In the genomic region with DNA sequence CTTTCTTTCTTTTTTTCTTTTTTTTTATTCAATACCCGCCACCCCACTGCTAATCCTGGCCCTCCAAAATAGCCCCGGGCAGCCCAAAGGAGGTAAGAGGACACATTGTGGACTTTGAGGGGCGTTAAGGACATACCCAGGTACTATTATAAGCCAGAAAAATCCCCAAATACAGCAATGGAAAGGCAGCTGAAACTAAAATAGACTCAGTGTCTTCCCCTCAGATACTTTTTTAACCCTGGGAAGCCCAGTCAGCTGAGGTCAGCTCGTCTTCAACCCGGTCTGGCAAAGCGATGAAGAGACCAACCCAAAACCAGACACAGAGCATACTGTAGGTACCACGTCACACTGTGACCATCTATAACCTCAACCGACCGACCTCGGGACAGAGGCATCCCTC, we compare ENCODE assay signal across 31 mouse cellular contexts. TPM values are rescaled to one million over a fixed set of nuclear protein-coding genes. Genes with fewer than 3 reads are reported as not detected.
DNase-seq lines count a peak whose midpoint lies in the region; ATAC-seq and TF ChIP-seq lines count a peak whose summit lies in the region.
"Had no signal": no experiment of that assay in that cellular context is flagged by ENCODE, and none has a peak within 500 bp of the region (broad histone marks: within the 10 kb centered on the region; RNA-seq: fewer than 3 reads in every experiment).

No protein-coding gene starts in this region.

- ATAC-seq in hindbrain, postnatal 0 days, result no peak
- no peak for ATAC-seq in midbrain, embryonic 11.5 days (ENCODE audit: low FRiP score)
- ATAC-seq in limb, embryonic 12.5 days (ENCODE audit: insufficient number of reproducible peaks, insufficient read depth, low FRiP score, low TSS enrichment, low read depth), result no peak
- no peak for ATAC-seq in neural tube, embryonic 15.5 days (ENCODE audit: low FRiP score)
- ATAC-seq in frontal cortex, adult (ENCODE audit: low TSS enrichment), result no peak
- ATAC-seq in forebrain, embryonic 13.5 days, result no peak
- ATAC-seq: liver, postnatal 0 days; midbrain, embryonic 15.5 days had no signal

- peaks cover 9% of the 10 kb centered on the region for H3K9me3 ChIP-seq in hindbrain, embryonic 10.5 days
- H3K9me3 ChIP-seq in hindbrain, postnatal 0 days (ENCODE audit: low read length), result no peaks in the 10 kb centered on the region
- 0 out of 2 replicates have a peak, but pooled peaks cover 4% of the 10 kb centered on the region for H3K9me3 ChIP-seq in midbrain, embryonic 10.5 days (replicated peaks)
- H3K9me3 ChIP-seq in midbrain, embryonic 11.5 days (ENCODE audit: control insufficient read depth, low read length), result peaks cover 3% of the 10 kb centered on the region; the same call in 1 of the 2 replicates
- H3K9me3 ChIP-seq in limb, embryonic 12.5 days, result peaks cover 8% of the 10 kb centered on the region; the same call in 1 of the 2 replicates
- H3K9me3 ChIP-seq in neural tube, embryonic 15.5 days (replicated peaks), result no peaks in the 10 kb centered on the region
- 0 out of 2 replicates have a peak, but pooled peaks cover 4% of the 10 kb centered on the region for H3K9me3 ChIP-seq in forebrain, embryonic 13.5 days (replicated peaks)
- H3K9me3 ChIP-seq: heart, embryonic 10.5 days; stomach, embryonic 15.5 days had no signal

- TF ChIP-seq CTCF in hindbrain, postnatal 0 days (IDR thresholded peaks at IDR 0.05; ENCODE audit: low read depth), result no peak

- H3K36me3 ChIP-seq in hindbrain, embryonic 10.5 days, result no peaks in the 10 kb centered on the region
- H3K36me3 ChIP-seq in hindbrain, postnatal 0 days (ENCODE audit: insufficient read depth, low read length), result no peaks in the 10 kb centered on the region
- H3K36me3 ChIP-seq in midbrain, embryonic 10.5 days, result no peaks in the 10 kb centered on the region
- no peaks in the 10 kb centered on the region for H3K36me3 ChIP-seq in midbrain, embryonic 11.5 days (ENCODE audit: control insufficient read depth, insufficient read depth, low read length)
- no peaks in the 10 kb centered on the region for H3K36me3 ChIP-seq in limb, embryonic 12.5 days
- no peaks in the 10 kb centered on the region for H3K36me3 ChIP-seq in neural tube, embryonic 15.5 days
- no peaks in the 10 kb centered on the region for H3K36me3 ChIP-seq in forebrain, embryonic 13.5 days (ENCODE audit: poor library complexity, severe bottlenecking)
- H3K36me3 ChIP-seq: embryonic facial prominence, embryonic 13.5 days; heart, embryonic 10.5 days; heart, embryonic 15.5 days; midbrain, embryonic 15.5 days; stomach, embryonic 15.5 days had no signal

- no peak overlapping the region for H3K4me3 ChIP-seq in hindbrain, embryonic 10.5 days
- H3K4me3 ChIP-seq in hindbrain, postnatal 0 days (ENCODE audit: low read length), result no peak overlapping the region
- H3K4me3 ChIP-seq in midbrain, embryonic 10.5 days, result no peak overlapping the region
- no peak overlapping the region for H3K4me3 ChIP-seq in midbrain, embryonic 11.5 days (ENCODE audit: low read depth, low read length)
- H3K4me3 ChIP-seq in limb, embryonic 12.5 days (replicated peaks), result no peak overlapping the region
- no peak overlapping the region for H3K4me3 ChIP-seq in neural tube, embryonic 15.5 days (replicated peaks)
- no peak overlapping the region for H3K4me3 ChIP-seq in forebrain, embryonic 13.5 days
- H3K4me3 ChIP-seq: embryonic facial prominence, embryonic 13.5 days; heart, embryonic 10.5 days; heart, embryonic 15.5 days; midbrain, embryonic 15.5 days; stomach, embryonic 15.5 days had no signal

- no peak overlapping the region for H3K4me2 ChIP-seq in hindbrain, postnatal 0 days (ENCODE audit: low read depth, low read length)
- H3K4me2 ChIP-seq in midbrain, embryonic 11.5 days, result no peak overlapping the region
- peak overlapping the region; percentile 1; the same call in 1 of the 2 replicates for H3K4me2 ChIP-seq in limb, embryonic 12.5 days
- 0 out of 2 replicates have a peak overlapping the region, but pooled peaks have one; percentile 14 for H3K4me2 ChIP-seq in neural tube, embryonic 15.5 days
- H3K4me2 ChIP-seq in forebrain, embryonic 13.5 days, result no peak overlapping the region
- H3K4me2 ChIP-seq: embryonic facial prominence, embryonic 13.5 days; heart, embryonic 15.5 days; liver, embryonic 11.5 days; midbrain, embryonic 15.5 days had no signal

- H3K27ac ChIP-seq in hindbrain, embryonic 10.5 days, result peak overlapping the region; percentile 62
- no peak overlapping the region for H3K27ac ChIP-seq in hindbrain, postnatal 0 days
- peak overlapping the region; percentile 52 for H3K27ac ChIP-seq in midbrain, embryonic 10.5 days (replicated peaks)
- H3K27ac ChIP-seq in midbrain, embryonic 11.5 days (ENCODE audit: low read depth, low read length), result no peak overlapping the region
- H3K27ac ChIP-seq in limb, embryonic 12.5 days, result no peak overlapping the region
- H3K27ac ChIP-seq in neural tube, embryonic 15.5 days (replicated peaks), result peak overlapping the region; percentile 18; the same call in 1 of the 2 replicates
- no peak overlapping the region for H3K27ac ChIP-seq in forebrain, embryonic 13.5 days
- H3K27ac ChIP-seq: embryonic facial prominence, embryonic 13.5 days; heart, embryonic 10.5 days; heart, embryonic 15.5 days; kidney, postnatal 0 days; macrophage; midbrain, embryonic 15.5 days; stomach, embryonic 15.5 days had no signal

- H3K27me3 ChIP-seq in hindbrain, embryonic 10.5 days (ENCODE audit: insufficient read depth, poor library complexity, severe bottlenecking), result no peaks in the 10 kb centered on the region
- no peaks in the 10 kb centered on the region for H3K27me3 ChIP-seq in hindbrain, postnatal 0 days (ENCODE audit: insufficient read depth, low read length)
- no peaks in the 10 kb centered on the region for H3K27me3 ChIP-seq in midbrain, embryonic 10.5 days (ENCODE audit: low read depth, poor library complexity, severe bottlenecking)
- no peaks in the 10 kb centered on the region for H3K27me3 ChIP-seq in midbrain, embryonic 11.5 days (ENCODE audit: control insufficient read depth, insufficient read depth, low read length)
- no peaks in the 10 kb centered on the region for H3K27me3 ChIP-seq in limb, embryonic 12.5 days
- no peaks in the 10 kb centered on the region for H3K27me3 ChIP-seq in neural tube, embryonic 15.5 days (replicated peaks)
- no peaks in the 10 kb centered on the region for H3K27me3 ChIP-seq in forebrain, embryonic 13.5 days
- H3K27me3 ChIP-seq: embryonic facial prominence, embryonic 13.5 days; heart, embryonic 15.5 days; midbrain, embryonic 15.5 days; stomach, embryonic 15.5 days had no signal

- 70% methylated on average over 10 of the region's 10 CpGs for WGBS in hindbrain, embryonic 10.5 days
- WGBS in hindbrain, postnatal 0 days, result 60% methylated on average over 10 of the region's 10 CpGs
- 81% methylated on average over 10 of the region's 10 CpGs for WGBS in midbrain, embryonic 10.5 days
- 72% methylated on average over 10 of the region's 10 CpGs for WGBS in midbrain, embryonic 11.5 days
- WGBS in limb, embryonic 12.5 days, result 88% methylated on average over 10 of the region's 10 CpGs
- 63% methylated on average over 10 of the region's 10 CpGs for WGBS in neural tube, embryonic 15.5 days
- WGBS in forebrain, embryonic 13.5 days, result 73% methylated on average over 10 of the region's 10 CpGs

- no peak overlapping the region for H3K9ac ChIP-seq in hindbrain, postnatal 0 days (replicated peaks; ENCODE audit: low read length)
- no peak overlapping the region for H3K9ac ChIP-seq in midbrain, embryonic 11.5 days (ENCODE audit: low read length)
- H3K9ac ChIP-seq in limb, embryonic 12.5 days (replicated peaks), result no peak overlapping the region
- H3K9ac ChIP-seq in neural tube, embryonic 15.5 days (replicated peaks), result no peak overlapping the region
- H3K9ac ChIP-seq in forebrain, embryonic 13.5 days, result no peak overlapping the region
- H3K9ac ChIP-seq: embryonic facial prominence, embryonic 13.5 days; heart, embryonic 15.5 days; liver, postnatal 0 days; midbrain, embryonic 15.5 days; stomach, embryonic 15.5 days had no signal

- DNase-seq in hindbrain, embryonic 10.5 days (ENCODE audit: low spot score), result no peak
- DNase-seq in hindbrain, postnatal 0 days (ENCODE audit: low spot score), result no peak
- no peak for DNase-seq in midbrain, embryonic 10.5 days (ENCODE audit: low spot score)
- DNase-seq in midbrain, embryonic 11.5 days (ENCODE audit: low spot score, missing footprints), result no peak
- DNase-seq: adrenal gland, postnatal 14 days; cerebellum, adult 11-12 months; cerebellum, postnatal 10 days; gastrocnemius, postnatal 25 days; heart, adult 11 months; kidney, adult 2 months; layer of hippocampus, postnatal 36 days; left cerebral cortex, postnatal 4 days; liver, postnatal 0 days; right cerebral cortex, postnatal 25 days; thymus, postnatal 14 days had no signal

- H3K4me1 ChIP-seq in hindbrain, embryonic 10.5 days (replicated peaks), result peaks cover 22% of the 10 kb centered on the region
- H3K4me1 ChIP-seq in hindbrain, postnatal 0 days (ENCODE audit: insufficient read depth, low read length), result no peaks in the 10 kb centered on the region
- H3K4me1 ChIP-seq in midbrain, embryonic 10.5 days, result peaks cover 27% of the 10 kb centered on the region
- H3K4me1 ChIP-seq in midbrain, embryonic 11.5 days (ENCODE audit: control insufficient read depth, insufficient read depth, low read length), result peaks cover 3% of the 10 kb centered on the region
- peaks cover 26% of the 10 kb centered on the region for H3K4me1 ChIP-seq in limb, embryonic 12.5 days (replicated peaks)
- H3K4me1 ChIP-seq in neural tube, embryonic 15.5 days, result no peaks in the 10 kb centered on the region
- no peaks in the 10 kb centered on the region for H3K4me1 ChIP-seq in forebrain, embryonic 13.5 days
- H3K4me1 ChIP-seq: heart, embryonic 15.5 days had no signal

RNA-seq across cellular contexts. Expression of gene Katnal1, which starts 14.3 kb away (rescaled TPM):
- polyA plus RNA-seq in hindbrain, embryonic 10.5 days (2016; fragmentation: Nextera tagmentation; extraction: Ambion mirVana), result 22.4 and 23.6 TPM in 2 replicates
- total RNA-seq in hindbrain, postnatal 0 days (2014; rRNA removed), result 33.7 and 34.3 TPM in 2 replicates
- polyA plus RNA-seq in hindbrain, postnatal 0 days (2015; fragmentation: Nextera tagmentation; extraction: Ambion mirVana), result 23.8 and 28.1 TPM in 2 replicates
- polyA plus RNA-seq in midbrain, embryonic 10.5 days (2016; fragmentation: Nextera tagmentation; extraction: Ambion mirVana), result 24.2 and 29.5 TPM in 2 replicates
- 31.1 and 37.1 TPM in 2 replicates for polyA plus RNA-seq in midbrain, embryonic 11.5 days (2014; fragmentation: Nextera tagmentation; extraction: Ambion mirVana)
- polyA plus RNA-seq in limb, embryonic 12.5 days (2016; fragmentation: Nextera tagmentation; extraction: Ambion mirVana), result 24.7 and 29.1 TPM in 2 replicates
- 33.0 and 35.1 TPM in 2 replicates for polyA plus RNA-seq in neural tube, embryonic 15.5 days (2015; fragmentation: Nextera tagmentation; extraction: Ambion mirVana)
- polyA plus RNA-seq in forebrain, embryonic 13.5 days (2015; fragmentation: Nextera tagmentation; extraction: Ambion mirVana), result 31.6 and 38.5 TPM in 2 replicates

RNA-seq across cellular contexts. Expression of gene Gm42791, which starts 51.5 kb away (rescaled TPM):
- 1.6 and 3.8 TPM in 2 replicates for polyA plus RNA-seq in hindbrain, embryonic 10.5 days (2016; fragmentation: Nextera tagmentation; extraction: Ambion mirVana)
- not detected in 2 replicates for total RNA-seq in hindbrain, postnatal 0 days (2014; rRNA removed)
- 1.6 and 6.1 TPM in 2 replicates for polyA plus RNA-seq in hindbrain, postnatal 0 days (2015; fragmentation: Nextera tagmentation; extraction: Ambion mirVana)
- 2.0 TPM in 1 of 2 replicates, not detected in the other for polyA plus RNA-seq in midbrain, embryonic 10.5 days (2016; fragmentation: Nextera tagmentation; extraction: Ambion mirVana)
- 2.0 TPM in 1 of 2 replicates, not detected in the other for polyA plus RNA-seq in midbrain, embryonic 11.5 days (2014; fragmentation: Nextera tagmentation; extraction: Ambion mirVana)
- 0.99 and 2.6 TPM in 2 replicates for polyA plus RNA-seq in limb, embryonic 12.5 days (2016; fragmentation: Nextera tagmentation; extraction: Ambion mirVana)
- 3.4 and 5.4 TPM in 2 replicates for polyA plus RNA-seq in neural tube, embryonic 15.5 days (2015; fragmentation: Nextera tagmentation; extraction: Ambion mirVana)
- polyA plus RNA-seq in forebrain, embryonic 13.5 days (2015; fragmentation: Nextera tagmentation; extraction: Ambion mirVana), result 3.5 and 10.1 TPM in 2 replicates
- total RNA-seq: common myeloid progenitor, adult 5-6 weeks had no signal
- polyA plus RNA-seq: forebrain, embryonic 11.5 days; kidney, adult 2 months; kidney, postnatal 0 days; large intestine, adult 2 months; liver, embryonic 11.5 days; urinary bladder, adult 2 months had no signal

Comparison
In these comparisons a context has a peak if more than half of its experiments do, and no peak if none do; other contexts are left out.
1. H3K27ac ChIP-seq: peak in hindbrain, embryonic 10.5 days (single experiment), midbrain, embryonic 10.5 days (single experiment) and neural tube, embryonic 15.5 days (single experiment); none in hindbrain, postnatal 0 days (single experiment), midbrain, embryonic 11.5 days (single experiment), limb, embryonic 12.5 days (single experiment) and forebrain, embryonic 13.5 days (single experiment).
2. H3K4me2 ChIP-seq: peak in limb, embryonic 12.5 days (single experiment) and neural tube, embryonic 15.5 days (single experiment); none in hindbrain, postnatal 0 days (single experiment), midbrain, embryonic 11.5 days (single experiment) and forebrain, embryonic 13.5 days (single experiment).